Mouse (Mus musculus) heart, postnatal 0 days (tissue): ENCODE results near the gene Sptssb.

ENCODE experiments used
- CTCF ChIP-seq: IDR thresholded peaks from 2 replicates; pipeline ENCODE4 v1.5.1; 2016; ENCODE audit warnings: antibody characterized with exemption, control low read depth, low read depth
- EP300 ChIP-seq: IDR thresholded peaks from 2 replicates; pipeline ENCODE4 v1.6.1; 2016; ENCODE audit warnings: antibody characterized with exemption, low read depth

- no peak for TF ChIP-seq CTCF
- no peak for TF ChIP-seq EP300
Measured at GRCm38 (mm10) chr3:69819851-69820200, 39.9 kb downstream of the Sptssb start.
